Mouse (Mus musculus) large intestine, adult 2 months (tissue): Measurements from ENCODE around the gene Fam114a2. TPM values are rescaled to one million over a fixed set of nuclear protein-coding genes. Genes with fewer than 3 reads are reported as not detected.

Experiments
- DNase-seq: peaks from one replicate; pipeline ENCODE4 v3.0.0-alpha.2; 2012; ENCODE audit warnings: low read depth, low spot score
- WGBS: fragments of 180-500 bp; shearing (Covaris S2); methylation state at CpG from one replicate; pipeline ENCODE4 v1.1.7; 2018; 5-methylcytosine and 5-hydroxymethylcytosine counted together
- polyA plus RNA-seq: library from polyadenylated mRNA; depleted of rRNA; stranded (reverse); fragments of >200 nt; gene quantifications from 2 replicates; pipeline ENCODE4 v1.2.3, GENCODE M21; 2012

The Fam114a2 gene
- polyA plus RNA-seq, 1 experiment = 29.2 TPM

GRCm38 (mm10) chr11:57522046-57522445, 3.6 kb upstream of the Fam114a2 start:
- DNase-seq = no peak
- 75% methylated on average over 7 of the region's 7 CpGs for WGBS

- 91% methylated on average over 3 of the region's 3 CpGs for WGBS
- no peak for DNase-seq
These were observed 2.8 kb upstream of the Fam114a2 start for GRCm38 (mm10) chr11:57521206-57521605.

- WGBS = 76% methylated on average over 5 of the region's 5 CpGs
- DNase-seq = no peak
These were observed 887 bp upstream of the Fam114a2 start for GRCm38 (mm10) chr11:57519304-57519703.

- 1% methylated on average over 16 of the region's 16 CpGs for WGBS
- DNase-seq = no peak
These were observed 333 bp upstream of the Fam114a2 start for GRCm38 (mm10) chr11:57518751-57519148.

- WGBS = 48% methylated on average over 5 of the region's 5 CpGs
These were observed 1.4 kb downstream of the Fam114a2 start for GRCm38 (mm10) chr11:57516946-57517441.

GRCm38 (mm10) chr11:57515218-57515617, 3.2 kb downstream of the Fam114a2 start:
- 80% methylated on average over 5 of the region's 5 CpGs for WGBS
- DNase-seq = no peak

More at GRCm38 (mm10) chr11:57516946-57517441, 1.4 kb downstream of the Fam114a2 start:
- no peak for DNase-seq

GRCm38 (mm10) chr11:57506899-57507298, 11.5 kb downstream of the Fam114a2 start:
- DNase-seq = no peak
- WGBS = 64% methylated on average over 6 of the region's 6 CpGs

- WGBS = 95% methylated on average over 5 of the region's 5 CpGs
- no peak for DNase-seq
These were observed 15.3 kb downstream of the Fam114a2 start for GRCm38 (mm10) chr11:57503155-57503554.

- WGBS = 95% methylated on average over 5 of the region's 5 CpGs
These were observed 20.2 kb downstream of the Fam114a2 start for GRCm38 (mm10) chr11:57498215-57498614.

GRCm38 (mm10) chr11:57497701-57498100, 20.7 kb downstream of the Fam114a2 start:
- WGBS = 89% methylated on average over 3 of the region's 3 CpGs
- DNase-seq = no peak

More at GRCm38 (mm10) chr11:57498215-57498614, 20.2 kb downstream of the Fam114a2 start:
- no peak for DNase-seq

GRCm38 (mm10) chr11:57496462-57497039, 21.9 kb downstream of the Fam114a2 start:
- WGBS = 26% methylated on average over 3 of the region's 3 CpGs
- no peak for DNase-seq

- no peak for DNase-seq
- 64% methylated on average over 5 of the region's 5 CpGs for WGBS
These were observed 30.0 kb downstream of the Fam114a2 start for GRCm38 (mm10) chr11:57488436-57488835.

- 86% methylated on average over 5 of the region's 5 CpGs for WGBS
- DNase-seq = no peak
These were observed 40.3 kb downstream of the Fam114a2 start for GRCm38 (mm10) chr11:57478077-57478476.

- no peak for DNase-seq
- 38% methylated on average over 6 of the region's 6 CpGs for WGBS
These were observed 43.3 kb downstream of the Fam114a2 start for GRCm38 (mm10) chr11:57475119-57475518.

GRCm38 (mm10) chr11:57474296-57474941, 44.0 kb downstream of the Fam114a2 start:
- DNase-seq = no peak

GRCm38 (mm10) chr11:57470979-57471378, 47.4 kb downstream of the Fam114a2 start:
- WGBS = 75% methylated on average over 7 of the region's 7 CpGs
- no peak for DNase-seq

More at GRCm38 (mm10) chr11:57474296-57474941, 44.0 kb downstream of the Fam114a2 start:
- 72% methylated on average over 6 of the region's 6 CpGs for WGBS

- no peak for DNase-seq
- WGBS = 42% methylated on average over 6 of the region's 6 CpGs
These were observed 48.4 kb downstream of the Fam114a2 start for GRCm38 (mm10) chr11:57470056-57470455.

- DNase-seq = no peak
- 75% methylated on average over 4 of the region's 4 CpGs for WGBS
These were observed 49.7 kb downstream of the Fam114a2 start for GRCm38 (mm10) chr11:57468706-57469105.

GRCm38 (mm10) chr11:57467159-57468110, 51.0 kb downstream of the Fam114a2 start:
- 52% methylated on average over 23 of the region's 23 CpGs for WGBS
- no peak for DNase-seq

GRCm38 (mm10) chr11:57465844-57466243, 52.6 kb downstream of the Fam114a2 start:
- DNase-seq = no peak
- 71% methylated on average over 3 of the region's 3 CpGs for WGBS
